Mouse (Mus musculus): ENCODE results near the gene Syn3. TPM values are rescaled to one million over a fixed set of nuclear protein-coding genes. Genes with fewer than 3 reads are reported as not detected.

Gene Syn3
- polyA plus RNA-seq, 1 experiment = 3.3 TPM

DNA sequence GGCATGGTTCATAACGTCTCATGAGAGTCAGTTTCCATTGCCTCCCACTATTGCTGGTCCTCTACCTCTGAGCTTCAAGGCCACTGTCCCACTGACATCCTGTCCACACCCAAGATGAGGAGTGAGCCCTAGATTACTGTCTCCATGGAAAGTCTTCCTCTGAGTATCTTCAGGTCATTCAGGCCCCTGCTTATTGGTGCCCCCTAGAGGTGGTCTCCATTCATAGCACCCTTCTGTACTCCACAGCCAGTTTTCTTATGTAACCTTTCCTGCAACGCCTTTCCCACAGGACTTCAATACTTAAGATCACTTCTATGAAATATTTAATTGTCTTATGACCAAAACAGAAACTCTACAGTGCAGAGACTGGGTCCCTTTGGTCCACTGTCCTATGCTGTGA lies 80.4 kb downstream of the Syn3 start:
- Histone ChIP-seq H3K27ac (ENCODE audit: insufficient read depth, low read depth, low read length) (no peak overlapping the region), H3K36me3 (ENCODE audit: control insufficient read depth, insufficient read depth, low read length) (no peaks in the 10 kb centered on the region), H3K4me1 (ENCODE audit: control insufficient read depth, insufficient read depth, low read length) (peaks cover 9% of the 10 kb centered on the region), H3K4me3 (ENCODE audit: insufficient read depth, low read depth, low read length) (no peak overlapping the region), H3K27me3 (replicated peaks; ENCODE audit: control insufficient read depth, insufficient read depth, low read length) (no peaks in the 10 kb centered on the region)
- 72% methylated on average over 2 of the region's 2 CpGs for WGBS
- TF ChIP-seq POLR2A (IDR thresholded peaks at IDR 0.05; ENCODE audit: low read depth, low read length) (no peak), CTCF (conservative IDR thresholded peaks at IDR 0.05; ENCODE audit: insufficient read depth, insufficient read length, low read depth, low read length) (peak; percentile 53)
- no peak for DNase-seq

DNA sequence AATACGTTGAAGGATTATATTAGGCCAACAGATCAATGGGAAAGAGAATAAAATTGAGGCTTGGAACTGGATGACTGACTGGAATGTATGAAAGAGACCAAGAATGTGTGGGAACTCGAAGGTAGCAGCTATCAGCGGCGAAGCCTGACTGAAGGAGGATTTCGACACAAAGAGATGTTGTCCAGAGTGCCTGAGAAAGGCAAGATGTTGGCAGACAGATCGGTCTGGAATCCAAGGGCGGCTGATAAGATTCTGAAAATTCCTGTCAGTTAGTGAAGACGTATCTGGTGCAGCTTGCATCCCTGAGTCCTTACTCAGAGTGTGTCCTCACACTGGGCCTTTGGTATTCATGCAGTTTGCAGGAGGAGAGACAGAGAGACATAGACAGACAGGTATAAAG lies 81.9 kb downstream of the Syn3 start:
- Histone ChIP-seq H3K27ac (ENCODE audit: insufficient read depth, low read depth, low read length) (no peak overlapping the region), H3K4me3 (ENCODE audit: insufficient read depth, low read depth, low read length) (no peak overlapping the region), H3K4me1 (ENCODE audit: control insufficient read depth, insufficient read depth, low read length) (peaks cover 9% of the 10 kb centered on the region), H3K27me3 (replicated peaks; ENCODE audit: control insufficient read depth, insufficient read depth, low read length) (no peaks in the 10 kb centered on the region), H3K36me3 (ENCODE audit: control insufficient read depth, insufficient read depth, low read length) (no peaks in the 10 kb centered on the region)
- TF ChIP-seq POLR2A (IDR thresholded peaks at IDR 0.05; ENCODE audit: low read depth, low read length) (no peak), CTCF (conservative IDR thresholded peaks at IDR 0.05; ENCODE audit: insufficient read depth, insufficient read length, low read depth, low read length) (no peak)
- 82% methylated on average over 8 of the region's 8 CpGs for WGBS
- DNase-seq = no peak

DNA sequence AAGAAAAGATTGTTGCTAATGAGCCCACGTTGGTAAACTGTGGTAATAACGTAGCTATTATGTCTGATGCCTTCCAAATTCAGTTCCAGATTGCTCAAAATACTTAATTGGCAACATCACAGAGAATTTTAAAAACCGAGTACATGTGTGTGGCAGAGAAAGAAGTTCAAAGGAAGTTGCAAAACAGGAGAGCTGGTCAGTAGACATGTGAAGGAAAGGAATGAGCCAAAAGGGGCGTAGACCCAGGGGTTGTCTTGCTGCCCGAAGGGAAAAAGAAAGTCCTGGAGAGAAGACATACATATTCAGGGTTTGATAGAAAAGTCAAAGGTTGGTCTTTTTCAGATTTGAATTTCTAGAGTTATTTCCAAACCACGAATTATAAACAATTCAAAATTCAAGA lies 87.8 kb downstream of the Syn3 start:
- WGBS = 83% methylated on average over 6 of the region's 6 CpGs
- Histone ChIP-seq H3K4me3 (ENCODE audit: insufficient read depth, low read depth, low read length) (no peak overlapping the region), H3K4me1 (ENCODE audit: control insufficient read depth, insufficient read depth, low read length) (no peaks in the 10 kb centered on the region), H3K27ac (ENCODE audit: insufficient read depth, low read depth, low read length) (no peak overlapping the region), H3K27me3 (replicated peaks; ENCODE audit: control insufficient read depth, insufficient read depth, low read length) (no peaks in the 10 kb centered on the region), H3K36me3 (ENCODE audit: control insufficient read depth, insufficient read depth, low read length) (no peaks in the 10 kb centered on the region; the same call in 1 of the 2 replicates)
- TF ChIP-seq CTCF (conservative IDR thresholded peaks at IDR 0.05; ENCODE audit: insufficient read depth, insufficient read length, low read depth, low read length) = no peak
- TF ChIP-seq POLR2A (IDR thresholded peaks at IDR 0.05; ENCODE audit: low read depth, low read length) = no peak
- DNase-seq = no peak

DNA sequence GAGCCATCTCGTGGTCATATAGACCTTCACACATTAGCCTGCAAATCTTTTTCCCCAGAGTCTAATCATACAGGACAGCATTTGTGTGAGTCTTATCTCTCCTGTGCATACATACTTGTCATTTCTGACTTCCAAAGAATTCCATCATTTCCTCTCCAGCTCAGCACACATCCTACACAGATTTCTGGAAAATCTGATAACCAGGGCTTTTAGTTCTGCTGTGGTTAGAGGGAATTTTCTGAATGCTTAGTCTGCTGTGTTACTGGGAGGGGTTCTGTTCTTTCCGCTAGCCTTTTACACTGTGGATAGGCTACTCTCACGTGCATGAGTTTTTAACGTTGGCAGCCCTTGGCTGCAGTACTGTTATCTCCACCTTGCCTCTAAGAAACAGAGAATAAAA lies 91.7 kb downstream of the Syn3 start:
- no peak for DNase-seq
- WGBS = 56% methylated on average over 4 of the region's 4 CpGs
- no peaks in the 10 kb centered on the region; the same call in 1 of the 2 replicates for H3K36me3 ChIP-seq (ENCODE audit: control insufficient read depth, insufficient read depth, low read length)
- no peaks in the 10 kb centered on the region for H3K27me3 ChIP-seq (replicated peaks; ENCODE audit: control insufficient read depth, insufficient read depth, low read length)
- H3K27ac ChIP-seq (ENCODE audit: insufficient read depth, low read depth, low read length) = no peak overlapping the region
- H3K4me3 ChIP-seq (ENCODE audit: insufficient read depth, low read depth, low read length) = no peak overlapping the region
- H3K4me1 ChIP-seq (ENCODE audit: control insufficient read depth, insufficient read depth, low read length) = no peaks in the 10 kb centered on the region
- TF ChIP-seq CTCF (conservative IDR thresholded peaks at IDR 0.05; ENCODE audit: insufficient read depth, insufficient read length, low read depth, low read length) = no peak

DNA sequence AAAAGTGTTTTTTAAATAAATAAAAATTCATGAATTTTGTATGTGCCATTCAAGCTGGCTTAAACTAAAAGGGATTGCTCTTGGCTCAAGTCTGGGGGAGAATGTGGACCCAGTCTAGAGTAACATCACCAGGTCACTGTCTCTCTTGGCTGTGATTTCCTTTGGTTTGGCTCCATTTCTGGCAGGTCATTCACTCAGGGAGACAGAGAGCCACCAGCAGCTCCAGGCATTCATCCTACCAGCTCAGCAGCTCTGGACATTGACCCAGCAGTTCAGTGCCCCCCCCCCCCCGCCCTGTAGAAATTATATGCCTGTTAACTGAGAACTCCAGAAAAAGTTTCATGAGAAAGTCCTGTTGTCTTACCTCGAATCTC lies 100.4 kb downstream of the Syn3 start:
- peak overlapping the region; percentile 68; the same call in 1 of the 2 replicates for H3K27ac ChIP-seq (ENCODE audit: insufficient read depth, low read depth, low read length)
- peak; percentile 75 for DNase-seq
- no peaks in the 10 kb centered on the region for H3K27me3 ChIP-seq (replicated peaks; ENCODE audit: control insufficient read depth, insufficient read depth, low read length)
- peaks cover 3% of the 10 kb centered on the region; the same call in 1 of the 2 replicates for H3K4me1 ChIP-seq (ENCODE audit: control insufficient read depth, insufficient read depth, low read length)
- H3K36me3 ChIP-seq (ENCODE audit: control insufficient read depth, insufficient read depth, low read length) = no peaks in the 10 kb centered on the region
- H3K4me3 ChIP-seq (ENCODE audit: insufficient read depth, low read depth, low read length) = no peak overlapping the region
- TF ChIP-seq CTCF (conservative IDR thresholded peaks at IDR 0.05; ENCODE audit: insufficient read depth, insufficient read length, low read depth, low read length) = no peak
- no peak for TF ChIP-seq POLR2A (IDR thresholded peaks at IDR 0.05; ENCODE audit: low read depth, low read length)
- 49% methylated on average over 2 of the region's 2 CpGs for WGBS

DNA sequence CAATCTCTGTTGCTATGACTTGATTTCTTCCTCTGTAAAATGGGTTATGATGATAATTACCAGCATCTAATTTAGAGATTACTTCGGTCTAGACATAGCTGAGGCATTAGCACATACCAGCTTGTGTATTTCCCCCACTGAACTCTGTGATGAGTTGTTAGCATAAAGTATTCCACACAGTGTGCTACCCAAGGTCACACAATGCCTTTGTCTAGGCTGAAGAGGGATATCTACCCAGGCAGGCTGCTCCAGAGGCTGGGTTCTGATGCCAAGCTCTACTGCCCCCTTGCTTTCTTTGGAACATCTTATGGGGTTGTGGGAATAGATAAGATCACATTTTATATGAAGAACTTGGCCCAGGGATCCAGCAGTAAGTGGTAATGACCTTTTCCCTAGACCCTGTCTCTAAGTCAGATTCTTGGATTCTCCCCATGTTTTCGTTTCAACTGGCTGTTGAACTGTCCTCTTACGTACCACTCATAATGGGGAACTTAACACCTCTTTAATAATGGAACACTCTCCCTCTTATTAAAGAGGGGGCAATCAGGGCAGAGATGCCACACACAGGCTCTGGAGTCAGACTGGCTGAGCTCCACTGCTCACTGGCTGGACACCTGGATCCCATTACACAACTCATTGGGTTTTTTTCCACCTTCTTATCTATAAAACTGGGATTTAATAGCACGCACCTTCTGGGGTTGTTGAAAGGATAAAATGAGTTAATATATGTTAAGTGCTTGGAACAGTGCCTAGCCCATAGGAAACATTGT lies 100.9 kb downstream of the Syn3 start:
- peaks cover 3% of the 10 kb centered on the region; the same call in 1 of the 2 replicates for H3K4me1 ChIP-seq (ENCODE audit: control insufficient read depth, insufficient read depth, low read length)
- DNase-seq = no peak
- TF ChIP-seq CTCF (conservative IDR thresholded peaks at IDR 0.05; ENCODE audit: insufficient read depth, insufficient read length, low read depth, low read length) = no peak
- TF ChIP-seq POLR2A (IDR thresholded peaks at IDR 0.05; ENCODE audit: low read depth, low read length) = no peak
- no peak overlapping the region for H3K27ac ChIP-seq (ENCODE audit: insufficient read depth, low read depth, low read length)
- H3K27me3 ChIP-seq (replicated peaks; ENCODE audit: control insufficient read depth, insufficient read depth, low read length) = no peaks in the 10 kb centered on the region
- H3K36me3 ChIP-seq (ENCODE audit: control insufficient read depth, insufficient read depth, low read length) = no peaks in the 10 kb centered on the region
- WGBS = 66% methylated on average over 4 of the region's 4 CpGs
- H3K4me3 ChIP-seq (ENCODE audit: insufficient read depth, low read depth, low read length) = no peak overlapping the region

DNA sequence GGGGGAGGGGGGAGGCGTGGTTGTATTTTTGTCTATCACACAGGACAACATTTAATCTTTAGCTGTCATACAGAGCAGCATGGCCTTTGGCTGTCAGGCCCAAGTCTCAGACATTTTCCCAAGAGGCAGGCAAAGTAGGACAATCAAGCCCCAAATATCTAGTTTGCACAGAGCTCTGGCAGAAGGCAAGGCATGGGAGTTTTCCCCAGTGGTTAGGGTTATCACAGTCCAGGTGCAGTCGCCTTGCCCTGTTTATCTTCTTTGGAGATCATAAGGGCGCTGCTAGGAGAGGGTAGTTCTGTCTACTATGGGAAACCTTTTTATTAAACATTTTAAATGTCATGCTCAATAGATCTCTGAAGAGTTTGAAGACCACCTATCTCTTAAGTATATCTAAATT lies 106.3 kb downstream of the Syn3 start:
- no peak overlapping the region for H3K4me3 ChIP-seq (ENCODE audit: insufficient read depth, low read depth, low read length)
- TF ChIP-seq POLR2A (IDR thresholded peaks at IDR 0.05; ENCODE audit: low read depth, low read length) (no peak), CTCF (conservative IDR thresholded peaks at IDR 0.05; ENCODE audit: insufficient read depth, insufficient read length, low read depth, low read length) (no peak)
- no peaks in the 10 kb centered on the region for H3K27me3 ChIP-seq (replicated peaks; ENCODE audit: control insufficient read depth, insufficient read depth, low read length)
- H3K36me3 ChIP-seq (ENCODE audit: control insufficient read depth, insufficient read depth, low read length) = no peaks in the 10 kb centered on the region
- H3K4me1 ChIP-seq (ENCODE audit: control insufficient read depth, insufficient read depth, low read length) = peaks cover 8% of the 10 kb centered on the region
- no peak for DNase-seq
- no peak overlapping the region for H3K27ac ChIP-seq (ENCODE audit: insufficient read depth, low read depth, low read length)
- WGBS = 90% methylated on average over 3 of the region's 3 CpGs
